Mouse (Mus musculus) bone marrow, adult 2 months (tissue): ENCODE data around the gene Mipol1.

ENCODE experiments used
- CTCF ChIP-seq: fragments of 200-500 bp; IDR thresholded peaks from 2 replicates; pipeline ENCODE4 v1.5.1; 2011; ENCODE audit warnings: low read length, control low read depth; ENCODE audit not compliant: control insufficient read depth, insufficient read depth
- POLR2A ChIP-seq: fragments of 200-500 bp; IDR thresholded peaks from 2 replicates; pipeline ENCODE4 v1.6.1; 2011; ENCODE audit warnings: low read depth, mild to moderate bottlenecking, control low read depth, low read length, borderline replicate concordance; ENCODE audit not compliant: control insufficient read depth

GRCm38 (mm10) chr12:57184401-57185147 lies 45.7 kb upstream of the Mipol1 start:
- TF ChIP-seq CTCF (no peak), POLR2A (no peak)
